Mouse (Mus musculus): Measurements from ENCODE around the gene Gm10563. TPM values are rescaled to one million over a fixed set of nuclear protein-coding genes. Genes with fewer than 3 reads are reported as not detected.

Gm10563 gene
- polyA plus RNA-seq, 1 experiment from 2014 or later = not detected

DNA sequence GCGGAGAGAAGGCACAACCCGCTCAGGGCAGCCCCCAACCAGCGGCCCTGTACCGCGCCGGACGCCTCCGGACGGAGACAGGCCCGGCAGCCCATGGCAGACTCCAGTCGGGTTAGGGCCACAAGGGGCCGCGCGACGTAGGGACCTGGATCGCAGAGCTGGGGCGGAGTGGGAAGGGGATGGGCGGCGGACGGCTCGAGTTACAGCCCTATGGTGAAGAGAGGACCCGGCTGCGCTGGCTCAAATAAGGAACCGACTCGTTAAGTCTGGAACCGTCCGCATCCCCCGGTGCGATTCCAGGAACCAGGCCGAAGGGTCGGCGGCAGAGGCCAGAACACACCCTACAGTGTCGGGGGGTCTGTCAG, 7.9 kb upstream of the Gm10563 start, which contains the start of gene Mmp23:
Gene Mmp23, minus strand, starts transcription at position 299 of the 365 bp plus-strand sequence.
- TF ChIP-seq CTCF (IDR thresholded peaks at IDR 0.05; ENCODE audit: low read depth) = peak; percentile 34; the same call in 1 of the 2 replicates
- DNase-seq (ENCODE audit: low spot score) (peak; percentile 89), ATAC-seq (replicated peaks; ENCODE audit: low FRiP score, low read depth) (peak; percentile 41; the same call in 1 of the 2 replicates)
- Histone ChIP-seq H3K36me3 (ENCODE audit: insufficient read depth, low read length) (peaks cover 28% of the 10 kb centered on the region), H3K27ac (peak within 1 kb of the TSS; percentile 81), H3K27me3 (ENCODE audit: insufficient read depth, low read length) (no peaks in the 10 kb centered on the region; the same call in 1 of the 2 replicates), H3K4me1 (replicated peaks; ENCODE audit: insufficient read depth, low read length) (peaks cover 42% of the 10 kb centered on the region), H3K4me3 (replicated peaks; ENCODE audit: low read depth, low read length) (peak within 1 kb of the TSS; percentile 44), H3K4me2 (ENCODE audit: low read length) (peak within 1 kb of the TSS; percentile 86), H3K9me3 (replicated peaks; ENCODE audit: low read length) (no peaks in the 10 kb centered on the region), H3K9ac (ENCODE audit: low read depth, low read length) (peak within 1 kb of the TSS; percentile 70)
- under 1% methylated on average over 33 of the region's 33 CpGs for WGBS

DNA sequence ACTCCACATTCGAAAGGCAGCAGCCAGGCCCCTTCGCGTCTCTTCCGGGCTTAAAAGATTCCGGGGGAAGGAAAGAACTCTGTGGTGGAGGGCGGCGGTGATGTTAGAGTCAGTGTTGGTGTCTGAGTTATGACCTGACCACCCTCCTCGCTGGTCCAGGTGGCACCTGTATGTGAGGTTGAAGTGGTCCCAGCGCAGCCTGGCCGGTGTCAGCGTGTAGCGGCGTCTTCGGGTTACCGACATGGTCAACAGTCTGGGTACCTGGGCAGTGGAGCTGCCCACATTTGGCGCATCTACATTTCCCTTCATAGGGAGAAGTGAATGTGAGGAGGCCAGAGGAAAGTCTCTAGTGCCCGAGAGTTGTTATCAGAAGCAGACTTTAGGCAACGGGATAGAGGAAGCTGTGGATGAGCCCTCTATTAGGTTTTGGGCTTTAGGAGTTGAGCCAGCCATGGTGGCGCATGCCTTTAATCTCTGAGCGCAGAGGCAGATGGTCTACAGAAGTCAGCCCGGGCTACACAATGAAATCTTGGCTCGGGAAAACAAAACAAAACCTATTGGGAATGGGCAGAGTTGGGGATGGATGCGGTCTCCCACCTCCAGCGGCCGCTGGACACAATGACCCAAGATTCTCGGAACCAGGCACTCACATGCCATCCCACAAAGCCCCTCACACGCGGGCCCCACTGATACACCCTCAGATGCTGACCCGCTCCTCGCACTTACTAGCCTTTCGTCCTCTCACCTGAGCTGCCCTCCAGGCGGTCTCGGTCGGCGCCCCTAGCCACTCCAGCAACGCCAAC, 7.3 kb upstream of the Gm10563 start:
- Histone ChIP-seq H3K36me3 (ENCODE audit: insufficient read depth, low read length) (peaks cover 34% of the 10 kb centered on the region), H3K4me3 (replicated peaks; ENCODE audit: low read depth, low read length) (peak overlapping the region; percentile 44), H3K9me3 (replicated peaks; ENCODE audit: low read length) (no peaks in the 10 kb centered on the region), H3K4me1 (replicated peaks; ENCODE audit: insufficient read depth, low read length) (peaks cover 42% of the 10 kb centered on the region), H3K27ac (peak overlapping the region; percentile 81), H3K9ac (ENCODE audit: low read depth, low read length) (peak overlapping the region; percentile 70), H3K4me2 (ENCODE audit: low read length) (peak overlapping the region; percentile 86), H3K27me3 (ENCODE audit: insufficient read depth, low read length) (no peaks in the 10 kb centered on the region; the same call in 1 of the 2 replicates)
- no peak for ATAC-seq (replicated peaks; ENCODE audit: low FRiP score, low read depth)
- TF ChIP-seq CTCF (IDR thresholded peaks at IDR 0.05; ENCODE audit: low read depth) = no peak
- WGBS = 17% methylated on average over 36 of the region's 36 CpGs
- DNase-seq (ENCODE audit: low spot score) = peak; percentile 17

DNA sequence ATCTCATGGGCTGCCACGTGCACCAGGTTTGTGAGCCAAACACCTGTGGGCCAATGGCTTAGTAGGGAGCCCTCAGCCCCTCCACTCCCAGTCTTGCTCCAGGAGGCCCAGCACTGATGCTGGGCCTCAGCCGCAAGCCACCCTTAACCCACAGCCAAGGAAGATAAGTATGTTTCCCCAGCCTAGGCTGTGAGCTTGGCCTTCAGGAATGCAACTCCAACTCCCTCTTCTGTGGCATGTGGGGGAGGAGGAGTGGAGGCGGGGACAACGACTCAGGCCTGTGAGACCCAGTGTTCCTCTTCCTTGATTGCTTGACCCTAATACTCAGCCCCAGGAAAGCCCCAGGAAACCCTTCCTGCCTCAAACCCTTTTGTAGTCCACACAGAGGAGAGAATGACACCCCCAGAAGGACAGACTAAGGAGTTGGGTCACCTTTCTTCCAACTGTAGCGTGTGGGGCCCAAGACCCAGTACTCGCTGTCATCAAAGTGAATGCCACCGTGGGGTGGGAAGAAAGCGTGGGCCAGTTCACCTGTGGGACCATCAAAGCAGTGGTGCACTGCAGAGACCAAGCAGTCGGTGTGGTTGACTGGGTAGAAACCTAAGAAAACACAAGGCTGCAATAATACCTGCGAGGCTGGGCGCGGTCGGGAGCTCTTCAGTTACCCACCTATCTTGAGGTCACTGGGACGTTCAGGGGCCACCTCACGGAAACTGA, 6.5 kb upstream of the Gm10563 start:
- peaks cover 42% of the 10 kb centered on the region for H3K4me1 ChIP-seq (replicated peaks; ENCODE audit: insufficient read depth, low read length)
- peak overlapping the region; percentile 81 for H3K27ac ChIP-seq
- 42% methylated on average over 15 of the region's 15 CpGs for WGBS
- H3K4me2 ChIP-seq (ENCODE audit: low read length) = peak overlapping the region; percentile 86
- H3K9me3 ChIP-seq (replicated peaks; ENCODE audit: low read length) = no peaks in the 10 kb centered on the region
- DNase-seq (ENCODE audit: low spot score) = peak; percentile 93
- no peak for TF ChIP-seq CTCF (IDR thresholded peaks at IDR 0.05; ENCODE audit: low read depth)
- no peaks in the 10 kb centered on the region; the same call in 1 of the 2 replicates for H3K27me3 ChIP-seq (ENCODE audit: insufficient read depth, low read length)
- peak overlapping the region; percentile 44; the same call in 1 of the 2 replicates for H3K4me3 ChIP-seq (replicated peaks; ENCODE audit: low read depth, low read length)
- no peak overlapping the region for H3K9ac ChIP-seq (ENCODE audit: low read depth, low read length)
- peaks cover 35% of the 10 kb centered on the region for H3K36me3 ChIP-seq (ENCODE audit: insufficient read depth, low read length)
- ATAC-seq (replicated peaks; ENCODE audit: low FRiP score, low read depth) = peak; percentile 37

DNA sequence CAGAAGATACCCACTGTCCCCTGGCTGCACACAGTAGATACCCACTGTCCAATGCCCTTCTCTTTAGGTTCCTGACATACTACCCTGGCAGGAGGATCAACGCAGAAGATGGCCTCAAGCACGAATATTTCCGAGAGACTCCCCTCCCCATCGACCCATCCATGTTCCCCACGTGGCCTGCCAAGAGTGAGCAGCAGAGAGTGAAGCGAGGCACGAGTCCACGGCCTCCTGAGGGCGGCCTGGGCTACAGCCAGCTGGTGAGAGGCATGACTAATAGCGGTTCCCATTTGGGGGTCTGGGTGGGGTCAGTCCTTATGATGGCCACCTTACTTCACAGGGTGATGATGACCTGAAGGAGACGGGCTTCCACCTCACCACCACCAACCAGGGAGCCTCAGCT, 4.1 kb upstream of the Gm10563 start:
- no peaks in the 10 kb centered on the region; the same call in 1 of the 2 replicates for H3K27me3 ChIP-seq (ENCODE audit: insufficient read depth, low read length)
- TF ChIP-seq CTCF (IDR thresholded peaks at IDR 0.05; ENCODE audit: low read depth) = no peak
- DNase-seq (ENCODE audit: low spot score) = no peak
- peaks cover 44% of the 10 kb centered on the region for H3K36me3 ChIP-seq (ENCODE audit: insufficient read depth, low read length)
- WGBS = 89% methylated on average over 11 of the region's 11 CpGs
- no peak overlapping the region for H3K27ac ChIP-seq
- no peak for ATAC-seq (replicated peaks; ENCODE audit: low FRiP score, low read depth)
- peaks cover 30% of the 10 kb centered on the region for H3K4me1 ChIP-seq (replicated peaks; ENCODE audit: insufficient read depth, low read length)
- no peak overlapping the region for H3K4me2 ChIP-seq (ENCODE audit: low read length)
- H3K9me3 ChIP-seq (replicated peaks; ENCODE audit: low read length) = no peaks in the 10 kb centered on the region
- no peak overlapping the region for H3K9ac ChIP-seq (ENCODE audit: low read depth, low read length)
- H3K4me3 ChIP-seq (replicated peaks; ENCODE audit: low read depth, low read length) = no peak overlapping the region

DNA sequence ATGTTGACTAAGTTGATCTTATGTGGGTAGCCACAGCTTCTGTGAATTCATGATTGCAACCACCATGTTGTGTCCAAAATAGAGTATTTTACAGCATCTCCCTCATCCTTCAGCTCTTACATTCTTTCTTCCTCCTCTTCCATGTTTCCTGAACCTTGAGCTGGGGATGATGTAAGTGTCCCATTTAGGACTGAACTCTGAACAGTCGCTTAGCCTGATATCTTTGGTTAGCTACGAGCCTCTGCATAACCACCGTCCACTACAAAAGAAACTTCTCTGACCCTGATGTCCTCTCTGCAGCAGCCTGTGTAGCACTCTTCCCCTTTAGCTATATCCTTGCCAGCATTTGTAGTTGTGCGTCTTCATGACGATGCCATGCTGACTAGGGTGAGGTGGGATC, 513 bp upstream of the Gm10563 start:
- 91% methylated on average over 5 of the region's 5 CpGs for WGBS

DNA sequence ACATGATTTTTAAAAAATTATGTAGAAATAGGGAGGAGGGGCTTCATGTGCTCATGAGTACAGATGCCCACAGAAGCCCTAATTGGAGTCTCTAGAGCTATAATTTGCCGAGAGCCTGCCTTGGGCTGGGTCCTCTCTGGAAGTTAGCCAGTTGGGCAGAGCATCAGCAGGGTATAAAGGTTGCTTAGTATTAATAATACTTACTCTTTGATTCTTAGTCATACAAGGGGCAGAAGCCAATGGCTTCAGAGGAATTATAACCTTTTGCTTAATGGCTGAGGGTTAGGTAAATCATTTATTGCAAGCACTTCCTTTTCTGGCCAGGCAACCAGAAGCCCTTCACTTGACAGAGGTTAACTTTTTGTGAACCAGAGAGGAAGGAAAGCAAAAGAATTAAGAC, 1.7 kb downstream of the Gm10563 start:
- Histone ChIP-seq H3K4me1 (replicated peaks; ENCODE audit: insufficient read depth, low read length) (no peaks in the 10 kb centered on the region), H3K36me3 (ENCODE audit: insufficient read depth, low read length) (peaks cover 57% of the 10 kb centered on the region), H3K9ac (ENCODE audit: low read depth, low read length) (no peak overlapping the region), H3K4me3 (replicated peaks; ENCODE audit: low read depth, low read length) (no peak overlapping the region), H3K4me2 (ENCODE audit: low read length) (no peak overlapping the region), H3K27me3 (ENCODE audit: insufficient read depth, low read length) (no peaks in the 10 kb centered on the region), H3K9me3 (replicated peaks; ENCODE audit: low read length) (no peaks in the 10 kb centered on the region), H3K27ac (no peak overlapping the region)
- ATAC-seq (replicated peaks; ENCODE audit: low FRiP score, low read depth) (peak; percentile 48; the same call in 1 of the 2 replicates), DNase-seq (ENCODE audit: low spot score) (peak; percentile 3)
- no peak for TF ChIP-seq CTCF (IDR thresholded peaks at IDR 0.05; ENCODE audit: low read depth)
- WGBS = 81% methylated on average over 1 of the region's 1 CpGs

More for the DNA sequence above, 513 bp upstream of the Gm10563 start:
- H3K9ac ChIP-seq (ENCODE audit: low read depth, low read length) = no peak overlapping the region
- H3K4me1 ChIP-seq (replicated peaks; ENCODE audit: insufficient read depth, low read length) = no peaks in the 10 kb centered on the region
- no peak for ATAC-seq (replicated peaks; ENCODE audit: low FRiP score, low read depth)
- TF ChIP-seq CTCF (IDR thresholded peaks at IDR 0.05; ENCODE audit: low read depth) = no peak
- no peaks in the 10 kb centered on the region for H3K27me3 ChIP-seq (ENCODE audit: insufficient read depth, low read length)
- H3K36me3 ChIP-seq (ENCODE audit: insufficient read depth, low read length) = peaks cover 63% of the 10 kb centered on the region
- DNase-seq (ENCODE audit: low spot score) = no peak
- no peak overlapping the region for H3K4me3 ChIP-seq (replicated peaks; ENCODE audit: low read depth, low read length)
- H3K4me2 ChIP-seq (ENCODE audit: low read length) = no peak overlapping the region
- H3K9me3 ChIP-seq (replicated peaks; ENCODE audit: low read length) = no peaks in the 10 kb centered on the region
- H3K27ac ChIP-seq = no peak overlapping the region
